Mouse (Mus musculus) forebrain, postnatal 0 days (tissue): ENCODE measurements around the gene Cdx2. TPM values are rescaled to one million over a fixed set of nuclear protein-coding genes. Genes with fewer than 3 reads are reported as not detected.

Experiments
- ATAC-seq: fragments of 200-750 bp; cut with Nextera tagmentation; 2 replicates; pipeline ENCODE4 v1.8.0; 2017; ENCODE audit warnings: mild to moderate bottlenecking, moderate library complexity
- DNase-seq: peaks from one replicate; pipeline ENCODE4 v3.0.0-alpha.2; 2015
- H3K27ac ChIP-seq: fragments of 300-500 bp; sonication (generic); 2 replicates; pipeline ENCODE4 v1.5.1; 2014; ENCODE audit warnings: low read depth, mild to moderate bottlenecking, antibody characterized with exemption, low read length, moderate library complexity, mixed read lengths
- H3K27me3 ChIP-seq: fragments of 300-500 bp; sonication (generic); 2 replicates; pipeline ENCODE4 v1.6.1; 2014; ENCODE audit warnings: mild to moderate bottlenecking, low read length, mixed read lengths; ENCODE audit not compliant: insufficient read depth
- H3K36me3 ChIP-seq: fragments of 300-500 bp; sonication (generic); 2 replicates; pipeline ENCODE4 v1.6.1; 2014; ENCODE audit warnings: mild to moderate bottlenecking, moderate library complexity; ENCODE audit not compliant: insufficient read depth
- H3K4me1 ChIP-seq: fragments of 300-500 bp; sonication (generic); 2 replicates; pipeline ENCODE4 v1.6.1; 2014; ENCODE audit warnings: antibody characterized with exemption; ENCODE audit not compliant: insufficient read depth
- H3K4me2 ChIP-seq: fragments of 300-500 bp; sonication (generic); 2 replicates; pipeline ENCODE4 v1.6.1; 2014; ENCODE audit warnings: low read depth, mild to moderate bottlenecking, moderate library complexity
- H3K4me3 ChIP-seq: fragments of 300-500 bp; sonication (generic); 2 replicates; pipeline ENCODE4 v1.5.1; 2014; ENCODE audit warnings: low read depth, low read length, mixed read lengths
- H3K9ac ChIP-seq: fragments of 300-500 bp; sonication (generic); 2 replicates; pipeline ENCODE4 v1.6.1; 2014; ENCODE audit warnings: mild to moderate bottlenecking
- H3K9me3 ChIP-seq: fragments of 300-500 bp; sonication (generic); 2 replicates; pipeline ENCODE4 v1.6.1; 2016; ENCODE audit warnings: low read length
- CTCF ChIP-seq: sonication (generic); IDR thresholded peaks from 2 replicates; pipeline ENCODE4 v1.5.1; 2016; ENCODE audit warnings: antibody characterized with exemption, control low read depth, low read depth
- WGBS: fragments of 180-500 bp; shearing (Covaris S2); extraction: QIAGEN DNeasy Blood & Tissue Kit; methylation state at CpG from one replicate; pipeline ENCODE4 v1.1.7; 2014; 5-methylcytosine and 5-hydroxymethylcytosine counted together
- polyA plus RNA-seq: library from polyadenylated mRNA; unstranded; fragments of >200 nt; fragmentation: Nextera tagmentation; extraction: Ambion mirVana; gene quantifications from 2 replicates; pipeline ENCODE4 v1.2.1, GENCODE M21; 2015
- total RNA-seq: library from RNA; depleted of rRNA; stranded (reverse); fragments of >200 nt; gene quantifications from 2 replicates; pipeline ENCODE4 v1.2.3, GENCODE M21; 2014

The Cdx2 gene
- total and polyA plus RNA-seq, 2 experiments from 2014 or later, result not detected

GRCm38 (mm10) chr5:147345981-147346380 lies 38.9 kb upstream of the Cdx2 start:
- WGBS, result 78% methylated on average over 1 of the region's 1 CpGs
- Histone ChIP-seq H3K9ac (no peak overlapping the region), H3K27ac (no peak overlapping the region), H3K4me1 (no peaks in the 10 kb centered on the region), H3K27me3 (no peaks in the 10 kb centered on the region), H3K4me3 (no peak overlapping the region), H3K9me3 (no peaks in the 10 kb centered on the region), H3K36me3 (no peaks in the 10 kb centered on the region), H3K4me2 (no peak overlapping the region)
- DNase-seq (no peak), ATAC-seq (no peak)
- TF ChIP-seq CTCF, result no peak

DNA sequence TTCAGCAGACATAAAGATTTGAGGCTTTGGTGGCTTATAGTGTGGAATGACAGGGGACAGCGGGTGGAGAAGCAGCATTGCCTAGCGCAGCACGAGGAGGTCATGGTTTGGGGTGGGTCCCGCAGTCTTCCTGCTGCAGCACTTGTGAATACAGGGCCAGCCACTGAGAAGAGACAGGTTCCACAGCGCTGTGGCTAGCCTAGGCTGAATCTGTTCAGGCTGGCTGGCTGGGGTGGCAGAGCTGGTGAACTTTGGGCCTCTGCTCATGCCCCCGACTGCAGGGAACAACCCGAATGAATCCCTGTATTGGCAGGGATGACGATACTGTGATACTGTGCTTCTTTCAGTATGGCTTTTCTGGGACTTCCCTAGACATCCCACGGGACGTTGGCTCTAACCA lies 36.8 kb upstream of the Cdx2 start:
- TF ChIP-seq CTCF, result no peak
- ATAC-seq, result no peak
- H3K4me2 ChIP-seq, result no peak overlapping the region
- H3K4me3 ChIP-seq, result no peak overlapping the region
- no peaks in the 10 kb centered on the region for H3K4me1 ChIP-seq
- no peak overlapping the region for H3K9ac ChIP-seq
- DNase-seq, result no peak
- no peaks in the 10 kb centered on the region for H3K27me3 ChIP-seq
- no peaks in the 10 kb centered on the region for H3K9me3 ChIP-seq
- no peak overlapping the region for H3K27ac ChIP-seq
- WGBS, result 89% methylated on average over 10 of the region's 10 CpGs
- no peaks in the 10 kb centered on the region for H3K36me3 ChIP-seq

GRCm38 (mm10) chr5:147342901-147343300 lies 35.8 kb upstream of the Cdx2 start:
- Histone ChIP-seq H3K27ac (no peak overlapping the region), H3K4me1 (no peaks in the 10 kb centered on the region), H3K4me2 (no peak overlapping the region), H3K27me3 (no peaks in the 10 kb centered on the region), H3K36me3 (no peaks in the 10 kb centered on the region), H3K4me3 (no peak overlapping the region), H3K9me3 (no peaks in the 10 kb centered on the region), H3K9ac (no peak overlapping the region)
- no peak for TF ChIP-seq CTCF
- DNase-seq, result no peak
- WGBS, result 90% methylated on average over 6 of the region's 6 CpGs
- no peak for ATAC-seq

GRCm38 (mm10) chr5:147340741-147341414 lies 33.8 kb upstream of the Cdx2 start:
- DNase-seq (no peak), ATAC-seq (no peak)
- 76% methylated on average over 13 of the region's 13 CpGs for WGBS
- no peak for TF ChIP-seq CTCF
- Histone ChIP-seq H3K36me3 (no peaks in the 10 kb centered on the region), H3K4me3 (no peak overlapping the region), H3K27ac (no peak overlapping the region), H3K4me2 (no peak overlapping the region), H3K27me3 (no peaks in the 10 kb centered on the region), H3K4me1 (no peaks in the 10 kb centered on the region), H3K9me3 (no peaks in the 10 kb centered on the region), H3K9ac (no peak overlapping the region)

DNA sequence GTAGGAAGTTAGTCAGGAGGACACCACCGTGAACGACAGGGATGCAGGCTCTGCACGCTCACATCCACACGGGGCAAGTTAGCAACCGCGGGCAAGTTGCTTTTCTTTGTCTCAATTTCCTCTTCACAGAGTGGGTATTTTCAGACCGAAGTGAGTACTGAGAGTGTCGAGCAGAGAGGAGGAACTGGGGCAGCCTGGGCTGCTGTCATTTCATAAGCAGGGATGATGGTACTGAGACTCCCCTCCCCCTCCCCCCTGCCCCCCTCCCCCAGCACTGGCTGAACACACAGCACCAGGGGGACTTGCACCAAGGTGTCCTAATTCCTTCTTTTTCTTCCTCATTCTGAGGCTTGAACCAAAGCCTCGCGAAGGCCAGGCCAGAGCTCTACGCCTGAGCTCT lies 32.5 kb upstream of the Cdx2 start:
- Histone ChIP-seq H3K4me2 (no peak overlapping the region), H3K27ac (no peak overlapping the region), H3K9ac (no peak overlapping the region), H3K9me3 (no peaks in the 10 kb centered on the region), H3K4me3 (no peak overlapping the region), H3K27me3 (no peaks in the 10 kb centered on the region), H3K4me1 (no peaks in the 10 kb centered on the region), H3K36me3 (no peaks in the 10 kb centered on the region)
- WGBS, result 85% methylated on average over 11 of the region's 11 CpGs
- TF ChIP-seq CTCF, result no peak
- DNase-seq (no peak), ATAC-seq (no peak)

- ATAC-seq (no peak), DNase-seq (no peak)
- Histone ChIP-seq H3K9ac (no peak overlapping the region), H3K27me3 (no peaks in the 10 kb centered on the region), H3K27ac (no peak overlapping the region), H3K4me2 (no peak overlapping the region), H3K4me3 (no peak overlapping the region), H3K36me3 (no peaks in the 10 kb centered on the region), H3K9me3 (no peaks in the 10 kb centered on the region), H3K4me1 (no peaks in the 10 kb centered on the region)
- TF ChIP-seq CTCF, result no peak
- WGBS, result 48% methylated on average over 9 of the region's 9 CpGs
Observed at GRCm38 (mm10) chr5:147338967-147339366, 31.9 kb upstream of the Cdx2 start.

DNA sequence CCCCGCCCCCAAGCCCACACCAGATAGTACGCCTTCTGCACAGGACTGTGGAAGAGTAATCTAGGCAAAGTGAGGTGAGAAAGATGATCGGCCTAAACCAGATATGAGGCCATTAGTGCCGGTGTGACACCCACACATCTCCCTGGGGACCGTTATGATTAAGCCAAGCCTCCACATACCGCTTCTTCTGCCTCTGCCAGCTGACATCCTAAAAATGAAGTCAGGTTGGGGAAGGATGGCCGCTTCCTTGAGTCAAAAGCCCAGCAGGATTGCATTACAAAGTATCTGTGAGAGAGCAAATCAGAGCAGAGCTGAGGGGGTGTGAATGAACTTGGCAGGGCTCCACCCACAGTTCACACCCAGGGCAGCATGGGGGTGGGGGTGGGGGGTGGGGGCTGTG lies 25.6 kb upstream of the Cdx2 start:
- Histone ChIP-seq H3K4me1 (no peaks in the 10 kb centered on the region), H3K9me3 (no peaks in the 10 kb centered on the region), H3K27ac (no peak overlapping the region), H3K4me3 (no peak overlapping the region), H3K27me3 (no peaks in the 10 kb centered on the region), H3K9ac (no peak overlapping the region), H3K36me3 (no peaks in the 10 kb centered on the region), H3K4me2 (no peak overlapping the region)
- TF ChIP-seq CTCF, result no peak
- WGBS, result 53% methylated on average over 7 of the region's 7 CpGs
- DNase-seq, result no peak
- no peak for ATAC-seq
